Mouse (Mus musculus) heart, postnatal 25 days (tissue): ENCODE data around the gene H2al1f. TPM values are rescaled to one million over a fixed set of nuclear protein-coding genes. Genes with fewer than 3 reads are reported as not detected.
"Not testable (repeated sequence)": the region's sequence is repeated elsewhere in the genome, so short reads cannot be mapped to it uniquely, and the experiment has no call there.

Experiments
- DNase-seq: peaks from one replicate; pipeline ENCODE4 v3.0.0; 2022; ENCODE audit warnings: low spot score
- intact Hi-C: fragments of 180-260 bp; cut with DNase I; formaldehyde crosslinking; loops from one replicate; pipeline ENCODE4 v1.15.1; 2025
- total RNA-seq, 2 experiments: library from RNA; stranded (reverse); gene quantifications; 2 replicates each; pipeline ENCODE4 v1.2.3; 2021

H2al1f gene
- not detected for total RNA-seq

- DNase-seq, intact Hi-C loops: not testable (repeated sequence)
Measured at GRCm38 (mm10) chrX:11314858-11315257, at the start of gene H2al1f. TSS of gene H2al1f (plus strand) at chrX:11315158.

- intact Hi-C loops, result loop anchor here (10.0 kb wide), 1 partner anchor 97 kb away; no protein-coding TSS in a partner anchor
Measured at GRCm38 (mm10) chrX:11267791-11268190, 47.2 kb upstream of the H2al1f start.

GRCm38 (mm10) chrX:11269074-11269473 lies 45.9 kb upstream of the H2al1f start:
- no peak for DNase-seq
- intact Hi-C loops, result loop anchor here (10.0 kb wide), 1 partner anchor 96 kb away; no protein-coding TSS in a partner anchor

More at GRCm38 (mm10) chrX:11267791-11268190, 47.2 kb upstream of the H2al1f start:
- peak; percentile 8 for DNase-seq

GRCm38 (mm10) chrX:11273190-11273589 lies 41.8 kb upstream of the H2al1f start:
- no peak for DNase-seq
- intact Hi-C loops, result no loop called here

GRCm38 (mm10) chrX:11277083-11277482 lies 37.9 kb upstream of the H2al1f start:
- no peak for DNase-seq
- intact Hi-C loops, result no loop called here

GRCm38 (mm10) chrX:11280741-11281140 lies 34.2 kb upstream of the H2al1f start:
- intact Hi-C loops, result loop anchor here (10.0 kb wide), 1 partner anchor 56 kb away; no protein-coding TSS in a partner anchor
- DNase-seq, result no peak

- intact Hi-C loops, result loop anchor here (10.0 kb wide), 1 partner anchor 64 kb away; no protein-coding TSS in a partner anchor
- DNase-seq, result no peak
Measured at GRCm38 (mm10) chrX:11288306-11288882, 26.6 kb upstream of the H2al1f start.

GRCm38 (mm10) chrX:11289244-11289643 lies 25.7 kb upstream of the H2al1f start:
- DNase-seq, result no peak
- intact Hi-C loops, result loop anchor here (10.0 kb wide), 1 partner anchor 64 kb away; no protein-coding TSS in a partner anchor

GRCm38 (mm10) chrX:11298957-11299356 lies 16.0 kb upstream of the H2al1f start, which contains the start of gene H2al1a:
TSS of gene H2al1a (plus strand) at chrX:11299257.
- intact Hi-C loops, DNase-seq: not testable (repeated sequence)

GRCm38 (mm10) chrX:11302132-11302531 lies 12.8 kb upstream of the H2al1f start, which contains the start of gene H2al1b:
TSS of gene H2al1b (plus strand) at chrX:11302432.
- intact Hi-C loops, DNase-seq: not testable (repeated sequence)

- DNase-seq, intact Hi-C loops: not testable (repeated sequence)
Measured at GRCm38 (mm10) chrX:11305355-11305754, 9.6 kb upstream of the H2al1f start, which contains the start of gene H2al1c. TSS of gene H2al1c (plus strand) at chrX:11305655.

- intact Hi-C loops, DNase-seq: not testable (repeated sequence)
Measured at GRCm38 (mm10) chrX:11308524-11308923, 6.4 kb upstream of the H2al1f start, which contains the start of gene H2al1d. TSS of gene H2al1d (plus strand) at chrX:11308824.

- intact Hi-C loops, DNase-seq: not testable (repeated sequence)
Measured at GRCm38 (mm10) chrX:11311634-11312033, 3.3 kb upstream of the H2al1f start, which contains the start of gene H2al1e. TSS of gene H2al1e (plus strand) at chrX:11311934.

GRCm38 (mm10) chrX:11317956-11318355 lies 3.0 kb downstream of the H2al1f start, which contains the start of gene H2al1g:
TSS of gene H2al1g (plus strand) at chrX:11318256.
- intact Hi-C loops, DNase-seq: not testable (repeated sequence)

- intact Hi-C loops, DNase-seq: not testable (repeated sequence)
Measured at GRCm38 (mm10) chrX:11321192-11321591, 6.2 kb downstream of the H2al1f start, which contains the start of gene H2al1h. TSS of gene H2al1h (plus strand) at chrX:11321492.

GRCm38 (mm10) chrX:11324359-11324758 lies 9.4 kb downstream of the H2al1f start, which contains the start of gene H2al1i:
TSS of gene H2al1i (plus strand) at chrX:11324659.
- DNase-seq, intact Hi-C loops: not testable (repeated sequence)

- intact Hi-C loops, DNase-seq: not testable (repeated sequence)
Measured at GRCm38 (mm10) chrX:11327522-11327921, 12.6 kb downstream of the H2al1f start, which contains the start of gene H2al1j. TSS of gene H2al1j (plus strand) at chrX:11327822.

- intact Hi-C loops, result no loop called here
- no peak for DNase-seq
Measured at GRCm38 (mm10) chrX:11345762-11346161, 30.8 kb downstream of the H2al1f start.

GRCm38 (mm10) chrX:11346756-11347155 lies 31.8 kb downstream of the H2al1f start:
- intact Hi-C loops, result no loop called here
- no peak for DNase-seq

- intact Hi-C loops, result loop anchor here (10.0 kb wide), 1 partner anchor 96 kb away; no protein-coding TSS in a partner anchor
- no peak for DNase-seq
Measured at GRCm38 (mm10) chrX:11360823-11361222, 45.9 kb downstream of the H2al1f start.

- DNase-seq, result no peak
- intact Hi-C loops, result loop anchor here (10.0 kb wide), 1 partner anchor 96 kb away; no protein-coding TSS in a partner anchor
Measured at GRCm38 (mm10) chrX:11361261-11361660, 46.3 kb downstream of the H2al1f start.
